Mouse (Mus musculus): ENCODE results near the gene Rad51b. TPM values are rescaled to one million over a fixed set of nuclear protein-coding genes. Genes with fewer than 3 reads are reported as not detected.

The Rad51b gene
- polyA plus RNA-seq, 1 experiment from 2014 or later = 4.7 TPM

DNA sequence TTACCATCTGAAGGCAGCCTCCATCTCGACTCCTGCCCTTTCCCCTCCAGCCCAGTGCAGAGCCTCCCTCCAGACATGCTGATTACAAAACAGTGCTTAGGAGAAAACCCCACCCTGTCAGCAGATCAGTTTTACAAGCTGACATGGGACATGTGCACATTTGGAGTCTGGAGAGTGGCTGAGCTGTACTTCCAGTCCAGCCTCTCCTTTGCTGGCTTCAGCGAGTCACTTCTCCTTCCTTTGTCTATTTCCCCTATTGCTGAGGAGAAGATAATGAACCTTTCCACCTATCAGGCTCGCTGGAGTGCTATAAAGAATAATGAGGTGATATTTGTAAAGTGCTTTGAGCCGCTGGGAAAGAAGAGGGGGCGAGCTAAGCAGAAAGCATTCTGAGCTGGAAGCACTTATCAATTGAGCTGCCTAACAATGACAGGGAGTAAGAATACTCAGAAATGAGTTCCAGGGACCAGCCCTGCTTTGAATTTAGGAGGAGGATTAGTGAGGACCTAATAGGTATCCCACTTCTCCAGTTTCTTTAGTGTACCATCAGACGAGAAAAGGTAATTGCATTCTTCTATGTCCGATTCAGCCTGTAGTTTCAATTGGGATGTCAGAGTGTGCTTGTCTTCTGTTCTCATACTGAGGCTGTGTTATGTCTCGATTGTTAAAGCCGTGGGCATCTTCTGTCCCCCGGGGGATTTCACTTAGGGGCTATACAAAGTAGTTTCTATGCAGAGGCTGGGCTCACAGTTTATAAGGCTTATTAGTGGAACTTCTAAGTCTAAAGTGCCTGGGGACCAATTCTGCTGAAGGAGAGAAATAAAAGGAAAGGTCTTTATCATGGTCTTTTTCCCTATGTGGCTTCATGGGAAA lies 453.4 kb downstream of the Rad51b start:
- H3K9me3 ChIP-seq (ENCODE audit: control insufficient read depth, low read length) = no peaks in the 10 kb centered on the region
- ATAC-seq (ENCODE audit: insufficient read depth, low FRiP score, low TSS enrichment) (peak; percentile 40; the same call in 1 of the 2 replicates), DNase-seq (ENCODE audit: low spot score) (peak; percentile 50)
- no peaks in the 10 kb centered on the region for H3K27me3 ChIP-seq (ENCODE audit: control insufficient read depth, insufficient read depth, low read length)
- WGBS = 20% methylated on average over 10 of the region's 10 CpGs
- H3K4me1 ChIP-seq (ENCODE audit: control insufficient read depth, insufficient read depth, low read length) = peaks cover 48% of the 10 kb centered on the region
- H3K4me2 ChIP-seq (ENCODE audit: low read depth) = peak overlapping the region; percentile 10; the same call in 1 of the 2 replicates
- H3K36me3 ChIP-seq (ENCODE audit: control insufficient read depth, insufficient read depth, low read length) = no peaks in the 10 kb centered on the region
- H3K27ac ChIP-seq (ENCODE audit: low read depth, low read length) = peak overlapping the region; percentile 45; the same call in 1 of the 2 replicates
- no peak overlapping the region for H3K4me3 ChIP-seq (ENCODE audit: low read depth, low read length)
- H3K9ac ChIP-seq (ENCODE audit: low read length) = peak overlapping the region; percentile 35

GRCm38 (mm10) chr12:79751781-79752180 lies 454.7 kb downstream of the Rad51b start:
- Histone ChIP-seq H3K4me1 (ENCODE audit: control insufficient read depth, insufficient read depth, low read length) (peaks cover 40% of the 10 kb centered on the region), H3K9me3 (ENCODE audit: control insufficient read depth, low read length) (no peaks in the 10 kb centered on the region), H3K36me3 (ENCODE audit: control insufficient read depth, insufficient read depth, low read length) (no peaks in the 10 kb centered on the region), H3K4me2 (ENCODE audit: low read depth) (no peak overlapping the region), H3K9ac (ENCODE audit: low read length) (0 out of 2 replicates have a peak overlapping the region, but pooled peaks have one; percentile 12), H3K27ac (ENCODE audit: low read depth, low read length) (no peak overlapping the region), H3K4me3 (ENCODE audit: low read depth, low read length) (no peak overlapping the region), H3K27me3 (ENCODE audit: control insufficient read depth, insufficient read depth, low read length) (no peaks in the 10 kb centered on the region)
- no peak; the same call in 1 of the 2 replicates for ATAC-seq (ENCODE audit: insufficient read depth, low FRiP score, low TSS enrichment)
- DNase-seq (ENCODE audit: low spot score) = no peak
- WGBS = 24% methylated on average over 8 of the region's 8 CpGs

GRCm38 (mm10) chr12:79752189-79752588 lies 455.1 kb downstream of the Rad51b start:
- Histone ChIP-seq H3K4me2 (ENCODE audit: low read depth) (no peak overlapping the region), H3K9me3 (ENCODE audit: control insufficient read depth, low read length) (no peaks in the 10 kb centered on the region), H3K36me3 (ENCODE audit: control insufficient read depth, insufficient read depth, low read length) (no peaks in the 10 kb centered on the region), H3K27me3 (ENCODE audit: control insufficient read depth, insufficient read depth, low read length) (no peaks in the 10 kb centered on the region), H3K4me1 (ENCODE audit: control insufficient read depth, insufficient read depth, low read length) (peaks cover 37% of the 10 kb centered on the region), H3K27ac (ENCODE audit: low read depth, low read length) (peak overlapping the region; percentile 67), H3K9ac (ENCODE audit: low read length) (no peak overlapping the region), H3K4me3 (ENCODE audit: low read depth, low read length) (no peak overlapping the region)
- WGBS = 6% methylated on average over 5 of the region's 5 CpGs
- ATAC-seq (ENCODE audit: insufficient read depth, low FRiP score, low TSS enrichment) (no peak), DNase-seq (ENCODE audit: low spot score) (no peak)

DNA sequence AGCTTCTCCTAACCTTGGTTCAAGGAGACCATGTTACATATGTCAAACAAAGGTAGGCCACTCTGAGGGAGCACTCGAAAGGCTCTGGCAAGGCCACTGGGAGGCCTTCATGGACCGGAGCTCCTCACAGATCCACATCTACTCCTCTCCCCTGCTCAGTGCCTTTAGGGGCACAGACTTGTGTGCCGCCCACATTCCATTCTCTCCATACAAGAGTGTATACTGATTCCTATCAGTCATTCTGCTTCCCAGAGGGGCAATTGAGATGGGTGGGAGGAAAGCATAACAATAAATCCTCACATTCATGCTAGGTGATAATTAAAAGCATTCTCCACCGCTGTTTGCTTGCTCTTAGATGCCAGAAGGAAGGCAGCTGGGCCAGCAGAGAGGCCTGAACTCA lies 458.5 kb downstream of the Rad51b start:
- Histone ChIP-seq H3K9ac (ENCODE audit: low read length) (no peak overlapping the region), H3K27me3 (ENCODE audit: control insufficient read depth, insufficient read depth, low read length) (no peaks in the 10 kb centered on the region), H3K9me3 (ENCODE audit: control insufficient read depth, low read length) (no peaks in the 10 kb centered on the region), H3K27ac (ENCODE audit: low read depth, low read length) (no peak overlapping the region), H3K36me3 (ENCODE audit: control insufficient read depth, insufficient read depth, low read length) (no peaks in the 10 kb centered on the region), H3K4me3 (ENCODE audit: low read depth, low read length) (no peak overlapping the region), H3K4me2 (ENCODE audit: low read depth) (no peak overlapping the region), H3K4me1 (ENCODE audit: control insufficient read depth, insufficient read depth, low read length) (peaks cover 24% of the 10 kb centered on the region)
- 59% methylated on average over 4 of the region's 4 CpGs for WGBS
- no peak for DNase-seq (ENCODE audit: low spot score)
- ATAC-seq (ENCODE audit: insufficient read depth, low FRiP score, low TSS enrichment) = no peak

- H3K27ac ChIP-seq (ENCODE audit: low read depth, low read length) = no peak overlapping the region
Measured at GRCm38 (mm10) chr12:79756352-79756751, 459.3 kb downstream of the Rad51b start.

DNA sequence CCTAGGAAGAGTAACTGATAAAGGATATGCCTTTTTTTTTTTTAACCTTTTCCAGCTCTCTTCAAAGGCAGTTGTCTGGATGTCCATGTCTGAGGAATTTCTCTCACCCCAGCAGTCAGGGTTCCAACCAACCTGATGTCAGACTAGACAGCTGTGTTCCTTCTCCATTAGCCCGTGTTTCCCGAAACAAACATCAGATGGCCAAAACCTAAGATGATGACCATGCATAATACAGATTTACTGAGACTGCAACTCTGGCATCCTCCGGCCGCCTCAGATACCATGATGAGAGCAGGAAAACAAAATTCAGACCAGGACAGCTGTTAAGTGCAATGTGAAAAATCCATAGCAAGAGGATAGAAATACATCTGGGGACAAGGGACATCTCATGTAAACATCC lies 460.7 kb downstream of the Rad51b start:
- WGBS = 72% methylated on average over 4 of the region's 4 CpGs
- Histone ChIP-seq H3K27ac (ENCODE audit: low read depth, low read length) (no peak overlapping the region), H3K27me3 (ENCODE audit: control insufficient read depth, insufficient read depth, low read length) (no peaks in the 10 kb centered on the region), H3K4me3 (ENCODE audit: low read depth, low read length) (no peak overlapping the region), H3K9me3 (ENCODE audit: control insufficient read depth, low read length) (no peaks in the 10 kb centered on the region), H3K36me3 (ENCODE audit: control insufficient read depth, insufficient read depth, low read length) (no peaks in the 10 kb centered on the region), H3K9ac (ENCODE audit: low read length) (no peak overlapping the region), H3K4me1 (ENCODE audit: control insufficient read depth, insufficient read depth, low read length) (0 out of 2 replicates have a peak, but pooled peaks cover 7% of the 10 kb centered on the region), H3K4me2 (ENCODE audit: low read depth) (no peak overlapping the region)
- DNase-seq (ENCODE audit: low spot score) (no peak), ATAC-seq (ENCODE audit: insufficient read depth, low FRiP score, low TSS enrichment) (no peak)

More at GRCm38 (mm10) chr12:79756352-79756751, 459.3 kb downstream of the Rad51b start:
- Histone ChIP-seq H3K36me3 (ENCODE audit: control insufficient read depth, insufficient read depth, low read length) (no peaks in the 10 kb centered on the region), H3K4me1 (ENCODE audit: control insufficient read depth, insufficient read depth, low read length) (peaks cover 18% of the 10 kb centered on the region), H3K27me3 (ENCODE audit: control insufficient read depth, insufficient read depth, low read length) (no peaks in the 10 kb centered on the region), H3K4me2 (ENCODE audit: low read depth) (no peak overlapping the region), H3K9ac (ENCODE audit: low read length) (no peak overlapping the region), H3K4me3 (ENCODE audit: low read depth, low read length) (no peak overlapping the region), H3K9me3 (ENCODE audit: control insufficient read depth, low read length) (no peaks in the 10 kb centered on the region)
- DNase-seq (ENCODE audit: low spot score) (no peak), ATAC-seq (ENCODE audit: insufficient read depth, low FRiP score, low TSS enrichment) (no peak)
- 50% methylated on average over 5 of the region's 5 CpGs for WGBS

GRCm38 (mm10) chr12:79759180-79759902 lies 462.3 kb downstream of the Rad51b start:
- Histone ChIP-seq H3K9me3 (ENCODE audit: control insufficient read depth, low read length) (no peaks in the 10 kb centered on the region), H3K27me3 (ENCODE audit: control insufficient read depth, insufficient read depth, low read length) (no peaks in the 10 kb centered on the region), H3K4me2 (ENCODE audit: low read depth) (no peak overlapping the region), H3K27ac (ENCODE audit: low read depth, low read length) (no peak overlapping the region), H3K4me3 (ENCODE audit: low read depth, low read length) (no peak overlapping the region), H3K36me3 (ENCODE audit: control insufficient read depth, insufficient read depth, low read length) (no peaks in the 10 kb centered on the region), H3K4me1 (ENCODE audit: control insufficient read depth, insufficient read depth, low read length) (0 out of 2 replicates have a peak, but pooled peaks cover 5% of the 10 kb centered on the region), H3K9ac (ENCODE audit: low read length) (no peak overlapping the region)
- DNase-seq (ENCODE audit: low spot score) (no peak), ATAC-seq (ENCODE audit: insufficient read depth, low FRiP score, low TSS enrichment) (no peak)
- 58% methylated on average over 8 of the region's 8 CpGs for WGBS

- no peaks in the 10 kb centered on the region for H3K9me3 ChIP-seq (ENCODE audit: control insufficient read depth, low read length)
- 0 out of 2 replicates have a peak, but pooled peaks cover 3% of the 10 kb centered on the region for H3K4me1 ChIP-seq (ENCODE audit: control insufficient read depth, insufficient read depth, low read length)
- 92% methylated on average over 2 of the region's 2 CpGs for WGBS
- no peaks in the 10 kb centered on the region for H3K36me3 ChIP-seq (ENCODE audit: control insufficient read depth, insufficient read depth, low read length)
- no peak overlapping the region for H3K4me2 ChIP-seq (ENCODE audit: low read depth)
- H3K27ac ChIP-seq (ENCODE audit: low read depth, low read length) = no peak overlapping the region
- DNase-seq (ENCODE audit: low spot score) (no peak), ATAC-seq (ENCODE audit: insufficient read depth, low FRiP score, low TSS enrichment) (no peak)
- no peak overlapping the region for H3K4me3 ChIP-seq (ENCODE audit: low read depth, low read length)
- no peak overlapping the region for H3K9ac ChIP-seq (ENCODE audit: low read length)
- no peaks in the 10 kb centered on the region for H3K27me3 ChIP-seq (ENCODE audit: control insufficient read depth, insufficient read depth, low read length)
Measured at GRCm38 (mm10) chr12:79761217-79761616, 464.1 kb downstream of the Rad51b start.

All from neural tube, embryonic 11.5 days (tissue).